Mouse (Mus musculus) neural tube, embryonic 10.5 days (tissue): ENCODE measurements around the gene Dnal4.

Experiments
- DNase-seq: peaks from one replicate; pipeline ENCODE4 v3.0.0-alpha.2; 2017; ENCODE audit warnings: low spot score; ENCODE audit errors: extremely low spot score

Gene Dnal4

DNA sequence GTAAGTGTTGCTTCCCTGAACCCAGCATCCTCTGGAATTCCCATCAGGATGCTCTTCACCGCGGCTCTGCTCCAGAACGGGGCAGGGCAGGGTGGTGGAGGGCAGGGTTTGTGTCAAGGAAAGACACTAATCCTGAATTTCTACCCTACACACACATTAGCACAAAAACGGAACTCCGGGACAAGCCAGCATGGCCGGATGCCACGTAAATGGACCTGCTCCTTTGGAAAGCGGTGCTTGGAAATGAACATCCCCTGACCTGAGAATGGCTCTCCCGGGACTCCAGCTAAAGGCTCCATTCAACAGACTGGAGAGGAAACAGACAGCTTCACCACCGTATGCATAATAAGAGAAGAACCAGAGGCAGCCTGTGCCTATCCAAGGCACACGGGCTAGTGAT, 23.1 kb upstream of the Dnal4 start:
- DNase-seq: no peak

DNA sequence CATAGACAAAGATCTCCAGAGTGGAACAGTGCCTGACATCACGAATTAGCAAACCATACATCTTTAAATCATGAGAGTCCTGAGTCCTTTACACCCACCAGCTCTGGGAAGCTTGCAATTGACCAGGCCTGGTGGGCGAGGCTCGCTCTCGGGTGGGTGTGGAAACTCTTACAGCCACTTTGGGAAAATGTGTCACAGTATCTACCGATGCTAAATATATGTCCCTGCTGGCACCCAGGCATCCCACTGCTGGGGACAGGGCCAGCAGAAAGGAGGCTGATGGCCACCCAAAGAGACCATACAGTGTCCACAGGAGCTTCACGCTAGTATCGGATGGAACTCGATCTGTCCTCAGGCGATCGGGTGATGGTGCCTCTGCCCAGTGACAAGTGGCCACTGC, 20.9 kb upstream of the Dnal4 start:
- DNase-seq: no peak

DNA sequence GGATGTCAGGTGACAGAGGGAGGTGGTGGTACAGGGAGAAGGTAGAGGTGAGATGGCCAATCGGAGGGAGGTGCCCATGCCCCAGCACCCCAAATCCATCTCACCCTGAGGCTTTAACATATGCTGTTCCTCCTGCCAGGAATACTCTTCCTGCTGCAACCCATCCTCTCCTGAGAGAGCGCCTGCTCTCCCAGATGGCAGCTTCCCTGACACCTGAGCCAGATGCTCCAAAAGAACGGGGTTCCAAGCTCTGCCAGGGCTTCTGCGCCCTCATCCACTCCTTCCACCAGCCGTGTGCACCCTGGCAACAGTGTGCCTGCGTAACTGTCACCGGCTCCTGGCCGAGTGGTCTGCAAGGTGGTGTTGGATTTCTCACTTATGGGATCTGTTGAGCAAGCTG, 20.0 kb upstream of the Dnal4 start:
- DNase-seq: no peak

DNA sequence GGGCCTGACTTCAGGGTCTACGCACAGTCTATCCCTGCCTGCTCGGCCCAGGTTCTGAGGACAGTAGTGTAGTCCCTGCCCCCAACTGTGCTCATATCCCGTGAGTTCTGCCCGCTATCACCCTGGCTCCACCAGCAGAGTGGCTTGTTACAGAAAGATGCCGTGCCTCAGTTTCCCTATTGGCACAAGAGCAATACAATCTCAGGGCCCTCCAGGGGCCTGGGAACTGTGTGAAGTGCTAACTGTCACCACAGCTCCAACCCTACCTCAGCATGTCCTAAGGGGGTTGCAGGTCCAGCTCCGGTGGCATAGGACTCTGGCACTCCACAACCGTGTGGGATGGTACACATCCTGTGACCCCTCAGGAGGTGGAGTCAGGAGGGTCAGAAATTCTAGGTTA, 19.4 kb upstream of the Dnal4 start:
- no peak for DNase-seq

DNA sequence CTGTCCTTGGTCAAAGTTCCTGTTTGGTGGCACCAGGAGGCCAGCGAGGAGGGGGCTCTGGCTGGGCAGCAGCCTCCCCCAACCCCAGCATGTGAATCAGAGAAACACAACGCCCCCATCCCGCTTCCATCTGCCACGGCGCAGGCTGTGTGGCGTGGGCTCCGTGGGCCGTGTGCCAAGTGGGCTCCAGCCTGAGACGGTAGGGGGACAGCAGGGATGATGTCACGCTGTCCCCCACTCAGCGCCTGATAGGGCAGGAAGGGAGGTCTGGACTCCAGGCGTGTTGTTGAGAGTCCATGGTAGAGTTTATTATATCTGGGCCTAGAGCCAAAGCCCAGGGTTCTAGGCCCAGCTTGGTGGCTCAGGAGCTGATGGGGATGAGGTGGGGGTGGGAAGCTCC, 18.6 kb upstream of the Dnal4 start:
- DNase-seq: no peak

DNA sequence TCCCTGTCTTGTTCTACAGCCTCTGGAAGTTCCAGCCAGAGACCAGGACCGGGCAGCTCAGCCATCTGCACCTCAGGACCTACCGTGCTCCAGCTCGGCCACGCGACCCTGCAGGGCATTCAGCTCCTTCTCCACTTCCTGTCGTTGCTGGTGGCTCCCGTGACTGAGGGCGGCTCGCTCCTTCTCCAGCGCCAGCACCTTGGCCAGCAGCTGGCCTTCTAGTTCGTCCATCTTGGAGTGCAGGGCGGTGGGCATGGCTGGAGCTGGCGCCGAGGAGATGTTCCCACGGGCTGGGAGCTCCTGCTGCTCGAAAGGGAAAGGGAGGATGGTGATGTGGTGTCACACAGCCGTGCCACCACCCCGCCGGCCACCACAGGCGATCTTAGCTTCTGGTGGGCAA, 16.5 kb upstream of the Dnal4 start:
- DNase-seq: no peak

DNA sequence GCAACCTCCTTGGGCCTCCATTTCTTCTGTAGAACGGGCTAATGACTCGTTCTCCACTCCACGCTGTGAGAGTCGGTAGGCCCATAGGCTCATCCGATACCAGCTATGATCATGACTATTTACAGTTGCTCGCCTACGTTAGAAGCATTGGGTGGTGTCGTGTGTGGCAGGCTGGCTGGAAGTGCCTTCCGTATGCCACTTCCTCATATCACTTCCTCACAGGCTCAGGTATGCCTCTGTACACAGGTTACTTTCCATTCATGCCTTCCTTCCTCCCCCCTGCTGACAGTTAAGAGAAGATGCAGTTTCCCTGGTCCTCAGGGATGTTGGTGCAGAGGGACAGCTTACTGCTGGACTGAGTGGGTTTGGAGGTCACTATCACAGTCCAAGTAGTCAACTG, 15.4 kb upstream of the Dnal4 start:
- DNase-seq: no peak

DNA sequence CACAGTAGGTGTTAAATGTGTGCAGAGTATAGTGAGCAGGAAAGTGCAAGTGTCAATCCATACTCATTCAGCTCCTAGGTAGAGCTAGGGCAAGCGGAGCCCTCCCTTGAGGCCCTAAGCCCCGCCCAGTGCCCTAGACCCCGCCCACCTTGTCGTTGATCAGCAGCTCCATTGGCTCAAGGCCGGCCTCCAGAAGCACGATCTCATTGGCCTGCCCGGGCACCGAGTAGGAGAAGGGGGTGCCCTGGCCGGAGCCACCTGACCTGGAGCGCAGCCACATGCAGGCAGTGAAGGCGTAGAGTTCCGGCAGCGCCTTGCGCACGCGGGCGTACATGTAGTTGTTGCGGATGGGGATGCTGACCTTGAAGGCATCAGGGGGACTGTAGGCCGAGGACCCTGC, 14.8 kb upstream of the Dnal4 start:
- peak; percentile 37 for DNase-seq

DNA sequence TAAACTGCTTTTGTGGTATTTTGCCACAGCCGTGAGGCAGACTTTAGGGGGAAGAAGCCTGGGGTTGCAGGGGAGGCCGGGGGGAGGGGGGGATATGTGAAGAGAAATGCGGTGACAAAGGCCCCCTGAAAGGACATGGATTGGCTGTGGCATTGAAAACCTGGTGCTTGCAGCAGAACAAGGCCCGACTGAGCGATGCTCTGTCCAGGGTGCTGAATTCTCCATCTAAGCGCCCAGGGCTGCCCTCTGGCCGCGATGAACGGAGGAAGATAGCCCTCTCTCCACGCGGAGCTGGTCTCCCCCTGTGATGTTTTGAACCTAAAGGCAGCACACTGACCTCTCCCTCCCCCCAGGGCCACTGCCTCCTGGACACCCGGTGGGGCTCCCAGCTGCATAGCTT, 13.9 kb upstream of the Dnal4 start:
- DNase-seq: peak; percentile 71

DNA sequence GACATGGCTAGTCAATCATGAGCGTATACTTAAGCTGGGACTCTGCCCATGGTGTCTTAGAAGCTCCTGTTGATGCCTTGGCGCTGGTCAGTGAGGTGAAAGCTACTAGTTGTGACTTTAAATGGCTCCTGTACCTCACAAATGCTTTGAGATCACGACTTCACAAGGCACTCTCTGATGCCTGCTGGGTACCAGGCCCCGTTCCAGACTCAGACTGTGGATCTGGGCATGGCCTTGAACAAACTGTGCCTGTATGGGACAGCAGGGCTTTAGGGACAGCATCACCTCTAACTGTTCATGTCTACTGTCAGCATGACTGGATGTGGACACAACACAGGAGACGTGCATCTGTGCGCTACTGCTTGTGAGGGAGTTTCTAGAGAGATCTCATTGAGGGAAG, 13.3 kb upstream of the Dnal4 start:
- DNase-seq: no peak

DNA sequence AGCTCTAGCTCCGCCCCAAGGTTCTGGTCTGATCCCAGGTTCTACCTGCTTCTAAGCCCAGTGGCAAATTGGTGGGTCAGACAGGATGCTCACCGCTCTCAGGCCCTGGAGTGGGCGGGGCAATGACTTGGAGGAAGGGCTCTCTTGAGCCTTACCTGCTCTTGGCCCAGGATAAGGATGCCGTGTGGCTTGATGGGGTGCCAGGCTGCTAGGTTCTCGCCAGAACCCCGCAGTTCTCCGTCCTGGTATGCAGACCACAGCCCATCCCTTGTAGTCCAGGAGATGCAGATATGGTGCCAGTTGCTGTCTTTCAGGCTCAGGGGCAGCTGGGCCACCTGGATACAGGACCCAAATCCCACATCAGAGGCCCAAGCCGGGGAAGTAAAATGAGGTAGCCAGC, 12.5 kb upstream of the Dnal4 start:
- DNase-seq: no peak

DNA sequence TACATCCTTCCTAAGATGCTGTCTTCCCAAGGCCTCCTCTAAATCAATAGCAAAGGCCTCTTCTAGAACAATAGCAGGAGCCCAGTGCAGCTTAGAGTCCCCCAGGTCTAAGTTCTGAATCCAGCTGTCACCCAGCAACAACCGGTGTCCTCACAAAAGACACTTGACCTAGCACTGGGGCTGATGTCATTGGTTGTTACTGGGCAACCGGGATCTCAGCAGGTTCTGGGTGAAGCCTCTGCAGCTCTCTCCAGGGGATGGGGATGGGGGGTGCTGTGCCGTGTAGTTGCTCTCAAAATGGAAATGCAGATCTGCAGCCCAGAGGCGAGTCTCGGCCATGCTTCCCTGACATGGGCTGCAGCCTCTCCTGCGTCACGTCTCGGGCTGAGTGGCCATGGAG, 10.2 kb upstream of the Dnal4 start:
- no peak for DNase-seq

DNA sequence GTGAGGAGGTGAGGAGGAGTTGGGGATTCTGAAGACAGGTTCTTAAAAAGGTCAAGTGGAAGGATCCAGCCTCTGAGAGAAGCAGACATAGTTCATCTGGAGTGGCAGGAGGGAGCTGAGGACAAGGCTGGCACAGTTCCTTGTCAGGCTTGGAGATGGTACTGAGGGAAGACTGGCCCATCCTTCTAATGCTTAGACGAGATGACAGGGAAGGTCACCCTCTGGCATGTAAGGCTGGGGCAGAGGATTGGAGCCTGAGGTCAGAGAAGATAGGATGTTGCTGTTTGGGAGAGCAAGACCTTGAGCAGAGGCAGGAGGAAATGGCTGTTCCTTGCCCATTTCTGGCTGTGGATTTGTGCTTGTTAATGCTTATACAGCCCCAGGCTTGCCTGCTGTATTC, 7.4 kb upstream of the Dnal4 start:
- no peak for DNase-seq

DNA sequence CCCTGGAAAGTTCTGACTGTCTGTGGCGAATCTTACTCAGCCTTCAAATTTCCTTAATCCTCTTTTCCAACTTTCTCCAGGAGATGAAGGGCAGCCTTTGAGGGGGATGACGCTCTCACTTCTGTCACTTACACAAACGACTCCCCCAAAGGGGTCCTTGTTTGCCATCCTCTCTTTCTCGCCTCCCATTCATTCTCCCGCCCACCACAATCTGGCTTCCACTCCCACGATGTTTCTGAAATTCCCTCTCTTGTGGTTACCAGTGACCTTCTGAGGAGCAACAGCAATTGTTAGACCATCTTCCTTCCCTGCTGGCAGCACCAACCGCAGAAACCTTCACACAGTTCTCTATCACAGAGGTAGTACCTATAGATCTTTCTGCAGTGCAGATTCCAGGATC, 2.0 kb downstream of the Dnal4 start:
- no peak for DNase-seq

DNA sequence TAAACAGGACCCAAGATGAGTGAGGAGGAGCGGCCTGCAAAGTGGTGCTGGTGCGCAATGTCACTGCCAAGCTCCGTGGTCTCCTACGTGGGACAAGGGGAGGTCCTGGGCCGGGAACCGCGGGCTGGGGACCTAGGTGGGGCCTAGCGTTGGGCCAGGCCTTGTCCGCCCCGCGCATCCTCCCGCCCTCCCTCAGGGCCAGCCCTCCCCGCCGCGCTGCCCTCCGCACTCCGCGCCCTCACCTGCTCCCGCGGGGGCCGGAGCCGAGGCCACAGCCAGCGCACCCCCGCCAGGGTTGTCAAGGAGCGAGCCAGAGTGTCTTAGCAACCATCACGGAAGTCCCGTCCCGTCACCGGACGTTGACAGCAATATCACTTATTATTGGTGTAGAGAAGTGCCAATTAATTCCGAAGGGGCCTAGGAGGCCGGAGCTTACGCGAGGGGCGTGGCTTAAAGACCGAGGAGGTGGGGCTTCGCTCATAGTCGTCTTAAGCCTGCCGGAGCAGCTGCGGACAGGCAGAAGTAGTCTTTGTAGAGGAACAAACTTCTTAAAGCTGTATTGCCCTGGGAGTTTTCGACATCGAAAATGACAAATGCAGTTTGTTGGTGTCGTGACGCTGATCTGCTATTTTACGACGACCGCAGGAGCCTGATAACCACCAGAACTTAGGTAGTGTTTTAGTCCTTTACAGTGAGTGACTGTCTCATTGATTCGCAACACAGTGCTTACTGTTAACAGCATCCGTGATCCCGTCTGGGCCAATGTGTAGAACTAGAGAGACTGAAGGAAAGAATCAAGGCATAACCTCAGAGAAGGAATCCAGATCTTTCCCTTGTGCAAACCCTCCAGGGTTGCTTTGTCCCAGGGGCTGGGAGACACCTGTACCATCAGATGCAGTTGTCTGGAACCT, 3.3 kb downstream of the Dnal4 start:
- DNase-seq: peak; percentile 91

DNA sequence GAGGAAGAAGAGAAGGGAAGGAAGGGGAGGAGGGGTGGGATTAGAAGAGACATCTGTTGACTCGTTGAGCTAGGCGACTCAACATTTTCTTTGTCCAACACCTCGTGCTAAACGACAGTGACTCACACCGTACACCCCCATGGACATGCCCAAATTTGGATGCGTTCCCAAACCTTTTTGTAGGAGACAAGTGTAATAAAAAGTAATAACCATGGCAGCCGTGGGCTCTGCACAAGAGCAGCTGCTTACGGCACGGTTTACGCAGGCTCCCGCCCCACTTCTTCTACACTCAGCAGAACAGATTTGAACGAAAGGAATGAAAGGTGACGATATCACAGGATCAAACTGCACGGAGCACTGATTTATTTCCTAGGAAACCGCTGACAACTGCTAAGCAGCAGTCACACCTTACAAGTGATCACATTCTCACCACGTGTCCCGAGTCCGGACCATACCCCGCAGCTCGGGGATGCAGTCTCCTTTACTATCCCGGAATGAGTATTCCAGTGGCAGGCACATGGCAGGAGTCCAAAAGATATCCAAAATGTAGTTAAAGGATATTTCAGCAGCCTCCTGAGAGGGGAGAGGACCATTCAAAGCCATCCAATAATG, 6.9 kb downstream of the Dnal4 start:
- DNase-seq: no peak

DNA sequence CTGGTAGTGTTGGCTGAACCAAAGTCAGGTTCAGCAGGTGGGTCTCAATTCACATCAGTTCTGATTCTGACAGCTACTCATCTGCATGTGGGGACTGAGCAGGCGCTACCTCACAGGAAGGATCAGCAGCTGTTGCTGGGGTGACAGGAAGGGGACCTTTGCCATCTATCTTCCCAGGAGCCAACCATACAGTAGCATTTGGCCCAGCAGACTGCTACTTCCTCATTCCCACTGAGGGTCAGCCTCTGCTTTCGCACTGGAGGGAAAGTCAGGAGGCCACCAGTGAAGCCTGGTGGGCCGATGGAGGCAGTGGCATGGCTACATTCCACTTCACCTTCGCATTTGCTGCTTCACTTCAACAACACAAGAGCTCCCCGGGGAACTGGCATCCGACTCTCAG, 9.3 kb downstream of the Dnal4 start:
- DNase-seq: no peak

DNA sequence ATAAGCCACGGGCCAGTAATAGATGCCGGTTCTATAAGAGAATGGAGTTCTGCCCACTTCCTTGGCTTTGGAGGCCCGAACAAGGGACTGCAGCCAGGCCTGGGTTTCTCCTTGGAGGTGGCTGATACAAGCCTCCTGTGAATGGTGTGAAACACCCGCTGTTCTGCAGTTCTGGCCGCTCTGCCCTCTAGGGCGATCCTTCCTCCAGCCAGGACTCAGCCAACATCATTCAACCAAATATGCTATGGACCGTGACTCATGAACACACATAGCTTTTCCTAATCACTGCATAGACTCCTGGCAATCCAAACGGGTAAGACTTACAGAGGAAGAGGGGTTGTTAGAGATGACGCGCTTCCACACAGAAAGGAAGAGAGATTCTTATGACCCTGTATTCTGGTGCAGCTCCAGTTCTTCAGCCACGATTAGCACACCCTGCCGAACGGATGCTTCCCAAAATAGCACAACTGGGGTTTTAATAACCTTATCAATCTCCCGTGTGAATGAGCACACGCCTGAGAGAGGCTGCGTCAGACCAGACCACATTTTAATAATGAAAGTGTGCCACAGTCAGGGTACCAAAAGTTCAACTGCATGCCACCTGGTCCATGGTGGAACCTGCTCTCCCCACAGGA, 10.2 kb downstream of the Dnal4 start:
- no peak for DNase-seq

DNA sequence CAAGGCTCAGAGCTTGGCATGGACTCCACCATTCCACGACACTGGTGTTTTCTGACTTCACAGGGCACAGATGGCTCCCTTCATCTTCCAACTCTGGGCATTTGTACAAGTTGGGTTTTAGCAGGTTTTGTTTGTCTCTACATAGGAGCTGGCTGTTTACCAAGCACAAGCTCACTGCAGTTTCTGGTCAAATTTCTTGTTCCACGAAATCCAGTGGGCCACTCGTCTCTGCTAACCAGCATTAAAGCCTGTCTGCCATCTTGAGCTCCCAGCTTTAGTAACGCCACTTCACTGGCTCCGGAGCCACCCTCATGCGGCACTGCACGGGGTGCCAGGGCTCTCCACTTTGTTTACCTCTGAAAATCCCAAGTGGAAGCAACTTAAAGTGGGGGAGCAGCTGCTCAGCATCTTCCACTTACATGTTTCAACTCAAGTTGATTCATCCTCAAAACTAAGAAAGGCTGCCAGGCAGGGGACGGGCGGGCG, 11.0 kb downstream of the Dnal4 start:
- no peak for DNase-seq

DNA sequence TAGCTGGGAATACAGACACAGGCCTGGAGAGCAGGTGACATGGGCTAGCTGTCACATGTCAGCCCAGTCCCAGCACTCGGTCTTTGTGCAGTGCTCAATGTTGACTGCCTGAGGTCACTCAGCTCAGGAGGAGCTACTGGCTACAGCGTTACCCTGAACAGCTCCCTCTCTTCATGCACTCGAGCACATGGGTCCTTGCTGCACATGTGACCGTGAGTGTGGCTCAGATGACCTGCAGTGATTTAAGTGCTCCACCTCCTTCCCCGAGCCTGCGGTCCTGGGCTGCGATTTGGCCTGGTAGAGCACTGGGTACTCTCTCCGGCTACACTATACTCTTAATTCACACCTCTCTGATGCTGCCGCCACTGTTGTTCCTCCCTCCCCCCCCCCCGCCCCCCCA, 11.5 kb downstream of the Dnal4 start:
- DNase-seq: no peak

DNA sequence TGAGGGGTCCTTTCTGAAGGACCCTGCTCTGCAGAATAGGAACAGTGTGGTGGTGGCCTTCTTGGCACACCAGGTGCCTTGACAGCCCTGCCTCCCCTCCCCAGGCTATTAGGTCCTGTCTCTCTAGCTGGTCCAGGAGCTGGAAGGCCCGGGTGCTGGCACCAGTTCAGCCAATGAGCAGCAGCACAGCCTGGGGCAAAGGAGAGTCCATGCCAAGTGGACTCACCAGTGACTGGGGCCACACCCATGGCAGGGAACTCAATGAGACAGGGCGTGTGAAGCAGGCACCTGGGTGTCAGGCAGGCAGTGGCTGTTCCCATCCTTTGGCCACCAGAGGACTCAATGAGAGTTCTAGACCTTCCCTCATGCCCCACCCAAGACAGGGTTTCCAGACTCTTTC, 12.3 kb downstream of the Dnal4 start:
- no peak for DNase-seq

DNA sequence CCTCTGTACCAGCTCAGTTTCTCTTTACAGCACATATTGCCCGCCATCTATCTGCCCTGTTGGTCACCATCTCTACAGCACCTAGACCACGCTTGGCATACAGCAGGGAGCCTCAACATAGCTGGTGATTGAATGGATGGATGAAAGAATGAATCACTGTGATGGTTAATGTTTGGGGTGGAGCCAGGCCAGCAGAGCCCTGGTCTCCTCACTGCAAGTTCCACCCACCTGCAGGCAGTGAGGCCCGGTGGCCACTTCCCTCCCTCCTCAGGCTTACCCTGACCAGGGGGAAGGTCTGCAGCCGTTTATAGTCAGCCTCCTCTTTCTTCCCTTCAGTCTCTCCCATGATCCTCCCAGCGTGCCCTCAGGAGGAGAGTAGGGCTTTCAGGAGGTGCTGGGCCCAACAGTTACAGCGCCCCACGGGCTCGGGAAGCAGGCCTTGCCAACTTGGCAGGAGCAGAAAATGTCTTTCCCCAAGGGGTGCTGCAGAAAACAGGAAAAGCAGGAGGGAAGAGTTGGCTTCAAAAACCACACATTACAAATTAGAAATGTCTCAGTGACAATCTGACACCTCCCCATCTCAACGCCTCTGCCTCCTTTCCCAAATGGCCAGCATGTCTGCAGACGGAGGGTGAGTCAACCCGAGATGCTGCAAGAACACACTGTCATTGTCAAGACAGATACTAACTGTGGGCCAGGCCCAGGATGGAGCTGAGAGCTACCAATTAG, 12.9 kb downstream of the Dnal4 start:
- no peak for DNase-seq
